Mouse (Mus musculus): ENCODE measurements around the gene Morn3. TPM values are rescaled to one million over a fixed set of nuclear protein-coding genes. Genes with fewer than 3 reads are reported as not detected.

Gene Morn3
- 1.1 and 2.2 TPM in 2 replicates for polyA plus RNA-seq (2015; fragmentation: Nextera tagmentation; extraction: Ambion mirVana)

GRCm38 (mm10) chr5:123046916-123047315, at the start of gene Morn3:
Gene Morn3 (minus strand): TSS chr5:123047016.
- Histone ChIP-seq H3K27me3 (no peaks in the 10 kb centered on the region), H3K9me3 (no peaks in the 10 kb centered on the region), H3K4me3 (no peak within 1 kb of the TSS), H3K27ac (replicated peaks) (no peak within 1 kb of the TSS), H3K4me2 (replicated peaks) (no peak within 1 kb of the TSS), H3K36me3 (no peaks in the 10 kb centered on the region), H3K4me1 (peaks cover 7% of the 10 kb centered on the region), H3K9ac (replicated peaks) (no peak within 1 kb of the TSS)
- no peak for ATAC-seq (replicated peaks)
- WGBS, result 79% methylated on average over 3 of the region's 3 CpGs

GRCm38 (mm10) chr5:123096299-123096698, 49.5 kb upstream of the Morn3 start:
- no peaks in the 10 kb centered on the region for H3K9me3 ChIP-seq
- no peak for ATAC-seq (replicated peaks)

DNA sequence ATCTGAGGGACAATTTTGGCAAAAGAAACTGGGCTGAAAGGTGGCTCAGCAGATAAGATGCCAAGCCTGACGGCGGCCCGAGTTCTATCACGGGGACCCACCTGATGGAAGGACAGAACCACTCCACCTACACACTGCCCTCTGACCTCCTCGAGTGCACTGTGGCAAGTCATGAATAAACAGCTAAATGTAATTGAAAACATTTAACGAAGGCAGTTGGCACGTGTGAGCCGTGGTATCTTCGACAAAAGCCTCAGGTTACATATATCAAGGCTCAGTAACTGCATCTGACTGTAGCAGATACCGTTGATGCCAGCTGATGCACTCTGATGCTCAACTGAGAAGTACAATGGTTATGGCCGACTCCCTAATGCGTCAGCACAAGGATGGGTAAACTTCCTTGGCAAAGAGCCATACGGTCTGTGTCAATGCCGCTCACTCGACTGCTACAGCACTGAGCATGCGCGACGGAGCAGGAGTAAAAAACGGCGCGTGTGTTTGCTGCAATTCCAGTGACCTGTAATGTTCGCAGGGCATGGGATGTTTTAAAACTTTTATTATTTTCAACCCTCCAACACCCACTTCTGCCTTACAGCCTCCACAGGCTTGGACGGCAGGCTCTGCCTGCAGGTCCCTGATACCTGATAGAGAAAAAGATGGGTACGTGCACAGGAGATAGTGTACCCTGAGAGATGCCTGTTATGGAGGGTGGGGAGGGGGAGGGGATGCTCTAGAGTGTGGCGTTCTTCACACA, 47.6 kb upstream of the Morn3 start:
- H3K27me3 ChIP-seq, result no peaks in the 10 kb centered on the region
- WGBS, result 69% methylated on average over 25 of the region's 25 CpGs
- H3K4me3 ChIP-seq, result no peak overlapping the region
- no peaks in the 10 kb centered on the region for H3K4me1 ChIP-seq
- no peak for ATAC-seq (replicated peaks)
- H3K27ac ChIP-seq (replicated peaks), result no peak overlapping the region
- no peaks in the 10 kb centered on the region for H3K36me3 ChIP-seq
- H3K9me3 ChIP-seq, result no peaks in the 10 kb centered on the region
- H3K9ac ChIP-seq (replicated peaks), result no peak overlapping the region
- H3K4me2 ChIP-seq (replicated peaks), result no peak overlapping the region

More at GRCm38 (mm10) chr5:123096299-123096698, 49.5 kb upstream of the Morn3 start:
- H3K27ac ChIP-seq (replicated peaks), result no peak overlapping the region
- H3K4me2 ChIP-seq (replicated peaks), result no peak overlapping the region
- H3K9ac ChIP-seq (replicated peaks), result no peak overlapping the region
- H3K27me3 ChIP-seq, result no peaks in the 10 kb centered on the region
- no peaks in the 10 kb centered on the region for H3K36me3 ChIP-seq
- 87% methylated on average over 8 of the region's 8 CpGs for WGBS
- H3K4me1 ChIP-seq, result no peaks in the 10 kb centered on the region
- no peak overlapping the region for H3K4me3 ChIP-seq

DNA sequence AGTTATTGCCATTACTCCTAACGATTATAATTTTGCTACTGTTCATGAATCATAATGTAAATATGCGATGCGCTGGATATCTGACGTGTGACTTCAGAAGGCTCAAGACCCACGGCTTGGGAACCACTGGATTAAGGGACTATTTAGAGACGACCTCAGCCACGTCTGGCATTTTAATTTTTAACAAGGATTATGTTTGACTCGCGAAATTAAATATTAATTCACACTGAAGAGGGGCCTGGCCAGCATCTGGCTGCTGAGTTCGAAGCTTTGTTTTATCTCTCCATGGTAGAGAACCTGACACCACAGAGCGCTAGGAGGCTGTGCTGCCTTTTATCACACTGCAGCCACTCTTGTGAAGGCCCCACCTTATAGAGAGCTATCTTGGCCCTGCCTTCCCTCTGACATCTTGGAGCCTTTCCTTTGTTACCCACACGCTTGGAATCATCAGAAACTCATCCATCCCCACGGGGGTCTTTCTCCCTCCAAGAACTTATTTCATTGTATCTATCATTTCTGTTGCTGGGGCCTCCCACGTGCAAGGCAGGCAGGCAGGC, 46.3 kb upstream of the Morn3 start:
- Histone ChIP-seq H3K4me1 (no peaks in the 10 kb centered on the region), H3K27ac (replicated peaks) (no peak overlapping the region), H3K36me3 (no peaks in the 10 kb centered on the region), H3K4me3 (no peak overlapping the region), H3K27me3 (no peaks in the 10 kb centered on the region), H3K9me3 (no peaks in the 10 kb centered on the region), H3K4me2 (replicated peaks) (no peak overlapping the region), H3K9ac (replicated peaks) (no peak overlapping the region)
- ATAC-seq (replicated peaks), result no peak
- 85% methylated on average over 14 of the region's 14 CpGs for WGBS

DNA sequence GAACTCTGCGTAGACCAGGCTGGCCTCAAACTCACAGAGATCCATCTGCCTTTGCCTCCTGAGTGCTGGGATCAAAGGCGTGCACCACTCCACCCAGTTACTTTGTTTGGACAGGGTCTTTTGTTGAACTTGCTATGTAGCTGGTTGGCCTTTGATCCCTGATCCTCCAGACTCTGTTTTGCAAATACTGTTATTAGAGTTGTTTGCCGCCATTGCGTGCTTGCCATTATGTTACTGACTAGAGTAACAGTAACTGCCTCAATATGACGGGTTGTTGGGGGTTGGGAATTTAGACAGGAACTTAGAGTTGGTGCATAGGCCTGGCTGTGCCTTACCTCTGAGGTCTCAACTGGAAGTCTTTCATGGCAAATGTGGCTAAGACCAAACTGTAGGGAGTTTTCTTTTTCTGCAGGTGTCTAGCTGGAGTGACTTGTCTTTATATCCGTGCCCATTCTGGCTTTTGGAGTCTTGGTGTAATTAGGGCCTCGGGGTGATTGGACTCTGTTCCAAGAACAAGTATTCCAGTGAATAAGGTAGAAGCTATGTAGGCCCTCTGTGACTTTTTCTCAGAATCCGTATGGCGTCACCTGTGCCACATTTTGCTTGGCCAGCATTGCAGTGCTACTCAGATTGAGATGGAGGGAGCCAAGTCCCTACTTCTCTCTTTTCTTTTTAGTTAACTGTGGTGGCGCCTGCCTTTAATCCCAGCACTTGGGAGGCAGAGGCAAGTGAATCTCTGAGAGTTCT, 43.9 kb upstream of the Morn3 start:
- H3K4me2 ChIP-seq (replicated peaks), result no peak overlapping the region
- no peaks in the 10 kb centered on the region for H3K4me1 ChIP-seq
- H3K36me3 ChIP-seq, result no peaks in the 10 kb centered on the region
- ATAC-seq (replicated peaks), result no peak
- H3K4me3 ChIP-seq, result no peak overlapping the region
- H3K27ac ChIP-seq (replicated peaks), result no peak overlapping the region
- 86% methylated on average over 10 of the region's 10 CpGs for WGBS
- H3K9ac ChIP-seq (replicated peaks), result no peak overlapping the region
- no peaks in the 10 kb centered on the region for H3K27me3 ChIP-seq
- no peaks in the 10 kb centered on the region for H3K9me3 ChIP-seq

DNA sequence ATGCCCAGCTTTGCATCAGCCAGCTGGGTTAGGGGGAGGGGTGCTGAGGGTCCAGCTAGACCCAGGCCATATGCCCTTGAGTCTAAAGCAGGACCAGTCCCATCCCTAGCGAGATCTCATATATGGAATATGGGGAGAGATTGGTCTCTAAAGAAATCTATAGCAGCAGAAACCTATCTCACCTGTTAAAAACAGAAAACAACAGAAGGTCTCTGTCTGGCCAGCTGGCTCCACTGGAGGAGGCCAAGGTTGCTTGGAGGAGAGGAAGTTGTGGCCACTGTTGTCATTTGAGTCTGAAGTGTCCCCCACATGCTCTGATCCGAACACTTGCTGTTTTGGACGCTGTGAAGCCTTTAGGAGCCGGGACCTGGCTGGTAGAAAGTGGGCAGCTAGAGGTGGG, 42.0 kb upstream of the Morn3 start:
- no peak overlapping the region for H3K4me3 ChIP-seq
- no peak overlapping the region for H3K27ac ChIP-seq (replicated peaks)
- WGBS, result 89% methylated on average over 4 of the region's 4 CpGs
- no peak overlapping the region for H3K9ac ChIP-seq (replicated peaks)
- no peaks in the 10 kb centered on the region for H3K36me3 ChIP-seq
- no peaks in the 10 kb centered on the region for H3K9me3 ChIP-seq
- ATAC-seq (replicated peaks), result no peak
- no peak overlapping the region for H3K4me2 ChIP-seq (replicated peaks)
- no peaks in the 10 kb centered on the region for H3K4me1 ChIP-seq
- H3K27me3 ChIP-seq, result no peaks in the 10 kb centered on the region

GRCm38 (mm10) chr5:123086501-123086900, 39.7 kb upstream of the Morn3 start:
- Histone ChIP-seq H3K9ac (replicated peaks) (no peak overlapping the region), H3K4me2 (replicated peaks) (no peak overlapping the region), H3K4me3 (no peak overlapping the region), H3K27me3 (no peaks in the 10 kb centered on the region), H3K9me3 (no peaks in the 10 kb centered on the region), H3K27ac (replicated peaks) (no peak overlapping the region), H3K4me1 (no peaks in the 10 kb centered on the region), H3K36me3 (no peaks in the 10 kb centered on the region)
- ATAC-seq (replicated peaks), result no peak
- WGBS, result 88% methylated on average over 2 of the region's 2 CpGs

GRCm38 (mm10) chr5:123083340-123084050, 36.7 kb upstream of the Morn3 start:
- 77% methylated on average over 13 of the region's 13 CpGs for WGBS
- H3K9ac ChIP-seq (replicated peaks), result no peak overlapping the region
- no peaks in the 10 kb centered on the region for H3K9me3 ChIP-seq
- H3K36me3 ChIP-seq, result no peaks in the 10 kb centered on the region
- ATAC-seq (replicated peaks), result no peak
- H3K4me2 ChIP-seq (replicated peaks), result no peak overlapping the region
- no peak overlapping the region for H3K27ac ChIP-seq (replicated peaks)
- no peak overlapping the region for H3K4me3 ChIP-seq
- no peaks in the 10 kb centered on the region for H3K4me1 ChIP-seq
- H3K27me3 ChIP-seq, result no peaks in the 10 kb centered on the region

GRCm38 (mm10) chr5:123080510-123080909, 33.7 kb upstream of the Morn3 start:
- Histone ChIP-seq H3K36me3 (no peaks in the 10 kb centered on the region), H3K9ac (replicated peaks) (no peak overlapping the region), H3K9me3 (no peaks in the 10 kb centered on the region), H3K4me2 (replicated peaks) (no peak overlapping the region), H3K4me3 (no peak overlapping the region), H3K4me1 (peaks cover 21% of the 10 kb centered on the region), H3K27ac (replicated peaks) (no peak overlapping the region), H3K27me3 (no peaks in the 10 kb centered on the region)
- ATAC-seq (replicated peaks), result no peak
- 96% methylated on average over 13 of the region's 13 CpGs for WGBS

- H3K4me2 ChIP-seq (replicated peaks), result no peak overlapping the region
- WGBS, result 84% methylated on average over 8 of the region's 8 CpGs
- peaks cover 25% of the 10 kb centered on the region for H3K4me1 ChIP-seq
- H3K9ac ChIP-seq (replicated peaks), result no peak overlapping the region
- H3K27me3 ChIP-seq, result no peaks in the 10 kb centered on the region
- H3K9me3 ChIP-seq, result no peaks in the 10 kb centered on the region
- ATAC-seq (replicated peaks), result no peak
- no peaks in the 10 kb centered on the region for H3K36me3 ChIP-seq
- no peak overlapping the region for H3K4me3 ChIP-seq
- H3K27ac ChIP-seq (replicated peaks), result no peak overlapping the region
These were observed 33.2 kb upstream of the Morn3 start for GRCm38 (mm10) chr5:123080041-123080440.

GRCm38 (mm10) chr5:123079568-123079967, 32.8 kb upstream of the Morn3 start:
- H3K27me3 ChIP-seq, result no peaks in the 10 kb centered on the region
- H3K4me1 ChIP-seq, result peaks cover 25% of the 10 kb centered on the region
- H3K4me3 ChIP-seq, result no peak overlapping the region
- no peak overlapping the region for H3K4me2 ChIP-seq (replicated peaks)
- H3K9ac ChIP-seq (replicated peaks), result no peak overlapping the region
- H3K27ac ChIP-seq (replicated peaks), result no peak overlapping the region
- H3K36me3 ChIP-seq, result no peaks in the 10 kb centered on the region
- no peaks in the 10 kb centered on the region for H3K9me3 ChIP-seq
- 78% methylated on average over 1 of the region's 1 CpGs for WGBS
- no peak for ATAC-seq (replicated peaks)
